ENCODE assay signal across 25 mouse cellular contexts in the genomic region with DNA sequence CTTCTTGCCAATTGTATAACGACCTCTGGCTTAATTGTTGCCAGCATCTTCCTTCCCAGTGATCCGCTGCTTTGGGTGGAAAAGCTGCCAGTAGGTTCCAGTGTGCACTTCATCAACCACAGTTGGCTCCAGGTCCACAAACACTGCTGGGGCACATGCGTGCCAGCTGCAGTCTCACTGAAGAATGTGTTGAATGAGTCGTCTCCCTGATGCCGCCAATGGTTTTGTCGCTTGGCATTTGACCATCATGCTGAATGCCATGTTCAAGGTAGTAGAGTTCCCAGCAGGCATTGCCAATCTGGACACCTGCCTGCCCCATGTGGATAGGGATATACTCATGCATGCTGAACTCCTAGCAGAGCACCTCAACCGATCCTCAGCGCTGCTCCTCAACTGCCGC. TPM values are rescaled to one million over a fixed set of nuclear protein-coding genes. Genes with fewer than 3 reads are reported as not detected.
DNase-seq lines count a peak whose midpoint lies in the region; ATAC-seq and TF ChIP-seq lines count a peak whose summit lies in the region.
"Had no signal": no experiment of that assay in that cellular context is flagged by ENCODE, and none has a peak within 500 bp of the region (broad histone marks: within the 10 kb centered on the region; RNA-seq: fewer than 3 reads in every experiment).

No protein-coding gene starts in this region.

- H3K4me2 ChIP-seq in hindbrain, postnatal 0 days (ENCODE audit: low read depth, low read length) = no peak overlapping the region
- H3K4me2 ChIP-seq in hindbrain, embryonic 14.5 days (replicated peaks) = no peak overlapping the region
- H3K4me2 ChIP-seq: embryonic facial prominence, embryonic 15.5 days; hindbrain, embryonic 12.5 days; liver, embryonic 11.5 days; neural tube, embryonic 13.5 days had no signal

- no peak overlapping the region for H3K27ac ChIP-seq in hindbrain, postnatal 0 days
- H3K27ac ChIP-seq in hindbrain, embryonic 14.5 days = no peak overlapping the region
- H3K27ac ChIP-seq: embryonic facial prominence, embryonic 15.5 days; forebrain, embryonic 10.5 days; gastrocnemius, adult 2 months; heart, embryonic 10.5 days; hindbrain, embryonic 12.5 days; neural tube, embryonic 13.5 days had no signal

- no peak overlapping the region for H3K9ac ChIP-seq in hindbrain, postnatal 0 days (replicated peaks; ENCODE audit: low read length)
- no peak overlapping the region for H3K9ac ChIP-seq in hindbrain, embryonic 14.5 days
- H3K9ac ChIP-seq: embryonic facial prominence, embryonic 15.5 days; hindbrain, embryonic 12.5 days; neural tube, embryonic 13.5 days had no signal

- H3K27me3 ChIP-seq in hindbrain, postnatal 0 days (ENCODE audit: insufficient read depth, low read length) = no peaks in the 10 kb centered on the region
- no peaks in the 10 kb centered on the region for H3K27me3 ChIP-seq in hindbrain, embryonic 14.5 days (ENCODE audit: control insufficient read depth, insufficient read depth, low read length)
- H3K27me3 ChIP-seq: embryonic facial prominence, embryonic 15.5 days; hindbrain, embryonic 12.5 days; neural tube, embryonic 13.5 days had no signal

- no peaks in the 10 kb centered on the region for H3K4me1 ChIP-seq in hindbrain, postnatal 0 days (ENCODE audit: insufficient read depth, low read length)
- no peaks in the 10 kb centered on the region for H3K4me1 ChIP-seq in hindbrain, embryonic 14.5 days (replicated peaks; ENCODE audit: control insufficient read depth, insufficient read depth, low read length)
- H3K4me1 ChIP-seq: embryonic facial prominence, embryonic 15.5 days; forebrain, embryonic 10.5 days; heart, embryonic 10.5 days; hindbrain, embryonic 12.5 days; neural tube, embryonic 13.5 days had no signal

- H3K4me3 ChIP-seq in hindbrain, postnatal 0 days (ENCODE audit: low read length) = no peak overlapping the region
- H3K4me3 ChIP-seq in hindbrain, embryonic 14.5 days (replicated peaks; ENCODE audit: low read length) = no peak overlapping the region
- H3K4me3 ChIP-seq: embryonic facial prominence, embryonic 15.5 days; forebrain, embryonic 10.5 days; gastrocnemius, adult 2 months; heart, embryonic 10.5 days; hindbrain, embryonic 12.5 days; neural tube, embryonic 13.5 days had no signal

- peak; percentile 59; the same call in 1 of the 2 replicates for ATAC-seq in hindbrain, postnatal 0 days
- no peak for ATAC-seq in hindbrain, embryonic 14.5 days (ENCODE audit: low FRiP score)

- no peaks in the 10 kb centered on the region for H3K36me3 ChIP-seq in hindbrain, postnatal 0 days (ENCODE audit: insufficient read depth, low read length)
- no peaks in the 10 kb centered on the region for H3K36me3 ChIP-seq in hindbrain, embryonic 14.5 days (replicated peaks; ENCODE audit: control insufficient read depth, insufficient read depth)
- H3K36me3 ChIP-seq: embryonic facial prominence, embryonic 15.5 days; forebrain, embryonic 10.5 days; heart, embryonic 10.5 days; hindbrain, embryonic 12.5 days; neural tube, embryonic 13.5 days had no signal

- TF ChIP-seq CTCF in hindbrain, postnatal 0 days (IDR thresholded peaks at IDR 0.05; ENCODE audit: low read depth) = no peak

- WGBS in hindbrain, postnatal 0 days = 68% methylated on average over 9 of the region's 9 CpGs
- 91% methylated on average over 9 of the region's 9 CpGs for WGBS in hindbrain, embryonic 14.5 days

- peak; percentile 18 for DNase-seq in adrenal gland, adult 2 months
- no peak for DNase-seq in adrenal gland, postnatal 4 days (ENCODE audit: low spot score in 2 of 2)
- peak; percentile 45 for DNase-seq in hindbrain, postnatal 0 days (ENCODE audit: low spot score)
- no peak for DNase-seq in hindbrain, embryonic 14.5 days (ENCODE audit: low spot score)
- DNase-seq in brain, adult 2 months (ENCODE audit: low read depth, low spot score) = peak; percentile 23
- DNase-seq in cerebellum, postnatal 36 days = peak; percentile 42 to 47
- DNase-seq in urinary bladder, adult 18-20 months (ENCODE audit: low spot score in 2 of 2) = no peak
- no peak for DNase-seq in urinary bladder, postnatal 25 days (ENCODE audit: low spot score)
- DNase-seq: gastrocnemius, adult 2 months; heart, postnatal 14 days; kidney, adult 8-10 months; kidney, postnatal 14 days; lung, adult 2 months; thymus, postnatal 14 days had no signal

- no peaks in the 10 kb centered on the region for H3K9me3 ChIP-seq in hindbrain, postnatal 0 days (ENCODE audit: low read length)
- peaks cover 1% of the 10 kb centered on the region for H3K9me3 ChIP-seq in hindbrain, embryonic 14.5 days (ENCODE audit: control insufficient read depth, low read length)
- H3K9me3 ChIP-seq: embryonic facial prominence, embryonic 15.5 days; heart, embryonic 10.5 days had no signal

RNA-seq across cellular contexts. Expression of a gene that starts 28.0 kb away (rescaled TPM):
- under 1 TPM; 0.23 to 0.24 TPM for total RNA-seq in adrenal gland, adult 2 months (2021)
- 0.13 and 0.20 TPM in 2 replicates for polyA plus RNA-seq in adrenal gland, adult 2 months (2012; rRNA removed)
- under 1 TPM in 1 of 2 experiments, not detected in 1; 0.25 TPM for total RNA-seq in adrenal gland, postnatal 4 days (2021)
- total RNA-seq in hindbrain, postnatal 0 days (2014; rRNA removed) = 0.73 TPM in 1 of 2 replicates, not detected in the other
- polyA plus RNA-seq in hindbrain, postnatal 0 days (2015; fragmentation: Nextera tagmentation; extraction: Ambion mirVana) = not detected in 2 replicates
- polyA plus RNA-seq in hindbrain, embryonic 14.5 days (2014; fragmentation: Nextera tagmentation; extraction: Ambion mirVana) = not detected in 2 replicates
- total RNA-seq: gastrocnemius, adult 2 months; heart, postnatal 14 days; left cerebral cortex, adult 18-20 months; megakaryocyte-erythroid progenitor cell, adult 5-6 weeks had no signal
- polyA plus RNA-seq: embryonic facial prominence, embryonic 15.5 days; forebrain, embryonic 10.5 days; heart, embryonic 10.5 days; hindbrain, embryonic 12.5 days; intestine, embryonic 14.5 days; limb, embryonic 11.5 days; liver, embryonic 11.5 days; neural tube, embryonic 13.5 days; testis, adult 2 months had no signal

RNA-seq across cellular contexts. Expression of a gene that starts 34.2 kb away (rescaled TPM):
- 10 to 100 TPM; 36.2 to 39.0 TPM for total RNA-seq in adrenal gland, adult 2 months (2021)
- polyA plus RNA-seq in adrenal gland, adult 2 months (2012; rRNA removed) = 8.5 and 11.7 TPM in 2 replicates
- 10 to 100 TPM; 45.4 to 46.7 TPM for total RNA-seq in adrenal gland, postnatal 4 days (2021)
- total RNA-seq in hindbrain, postnatal 0 days (2014; rRNA removed) = 149 and 160 TPM in 2 replicates
- polyA plus RNA-seq in hindbrain, postnatal 0 days (2015; fragmentation: Nextera tagmentation; extraction: Ambion mirVana) = 95.7 and 109 TPM in 2 replicates
- 185 and 192 TPM in 2 replicates for polyA plus RNA-seq in hindbrain, embryonic 14.5 days (2014; fragmentation: Nextera tagmentation; extraction: Ambion mirVana)

Comparison
In these comparisons a context has a peak if more than half of its experiments do, and no peak if none do; other contexts are left out.
1. DNase-seq: peak in adrenal gland, adult 2 months (single experiment), hindbrain, postnatal 0 days (single experiment), brain, adult 2 months (single experiment) and cerebellum, postnatal 36 days (2 of 2); none in adrenal gland, postnatal 4 days (0 of 2), hindbrain, embryonic 14.5 days (single experiment), urinary bladder, adult 18-20 months (0 of 2) and urinary bladder, postnatal 25 days (single experiment).